Mouse (Mus musculus): ENCODE data around the gene Vipr1.
"Not testable (repeated sequence)": the region's sequence is repeated elsewhere in the genome, so short reads cannot be mapped to it uniquely, and the experiment has no call there.

The Vipr1 gene

GRCm38 (mm10) chr9:121642401-121643181 lies at the start of gene Vipr1:
TSS of gene Vipr1 (plus strand) at chr9:121642716.
- no peak for DNase-seq (ENCODE audit: low read depth)

- DNase-seq (ENCODE audit: low read depth): no peak
Measured at GRCm38 (mm10) chr9:121592948-121593550, 49.5 kb upstream of the Vipr1 start.

- not testable (repeated sequence) for DNase-seq (ENCODE audit: low read depth)
Measured at GRCm38 (mm10) chr9:121593768-121594167, 48.7 kb upstream of the Vipr1 start.

GRCm38 (mm10) chr9:121594771-121595170 lies 47.7 kb upstream of the Vipr1 start:
- no peak for DNase-seq (ENCODE audit: low read depth)

- peak; percentile 40 for DNase-seq (ENCODE audit: low read depth)
Measured at GRCm38 (mm10) chr9:121598106-121598505, 44.4 kb upstream of the Vipr1 start.

- DNase-seq (ENCODE audit: low read depth): no peak
Measured at GRCm38 (mm10) chr9:121599551-121599950, 43.0 kb upstream of the Vipr1 start.

- DNase-seq (ENCODE audit: low read depth): no peak
Measured at GRCm38 (mm10) chr9:121600201-121600860, 42.2 kb upstream of the Vipr1 start.

- no peak for DNase-seq (ENCODE audit: low read depth)
Measured at GRCm38 (mm10) chr9:121600861-121601427, 41.6 kb upstream of the Vipr1 start.

GRCm38 (mm10) chr9:121602381-121602780 lies 40.1 kb upstream of the Vipr1 start:
- DNase-seq (ENCODE audit: low read depth): peak; percentile 17

GRCm38 (mm10) chr9:121605414-121606278 lies 36.9 kb upstream of the Vipr1 start:
- DNase-seq (ENCODE audit: low read depth): peak; percentile 84

- DNase-seq (ENCODE audit: low read depth): no peak
Measured at GRCm38 (mm10) chr9:121606498-121607096, 35.9 kb upstream of the Vipr1 start.

GRCm38 (mm10) chr9:121609381-121609780 lies 33.1 kb upstream of the Vipr1 start:
- DNase-seq (ENCODE audit: low read depth): no peak

GRCm38 (mm10) chr9:121613192-121613591 lies 29.3 kb upstream of the Vipr1 start:
- peak; percentile 9 for DNase-seq (ENCODE audit: low read depth)

- DNase-seq (ENCODE audit: low read depth): no peak
Measured at GRCm38 (mm10) chr9:121614241-121614757, 28.2 kb upstream of the Vipr1 start.

- DNase-seq (ENCODE audit: low read depth): no peak
Measured at GRCm38 (mm10) chr9:121616471-121616870, 26.0 kb upstream of the Vipr1 start.

GRCm38 (mm10) chr9:121619441-121619840 lies 23.1 kb upstream of the Vipr1 start:
- no peak for DNase-seq (ENCODE audit: low read depth)

- DNase-seq (ENCODE audit: low read depth): no peak
Measured at GRCm38 (mm10) chr9:121623235-121623634, 19.3 kb upstream of the Vipr1 start.

GRCm38 (mm10) chr9:121624920-121625319 lies 17.6 kb upstream of the Vipr1 start:
- DNase-seq (ENCODE audit: low read depth): no peak

GRCm38 (mm10) chr9:121630627-121631026 lies 11.9 kb upstream of the Vipr1 start:
- no peak for DNase-seq (ENCODE audit: low read depth)

- peak; percentile 34 for DNase-seq (ENCODE audit: low read depth)
Measured at GRCm38 (mm10) chr9:121631946-121632345, 10.6 kb upstream of the Vipr1 start.

GRCm38 (mm10) chr9:121632891-121633290 lies 9.6 kb upstream of the Vipr1 start:
- DNase-seq (ENCODE audit: low read depth): no peak

Data from 416B (cell line).